ENCODE assay signal across 11 mouse cellular contexts in the genomic region with DNA sequence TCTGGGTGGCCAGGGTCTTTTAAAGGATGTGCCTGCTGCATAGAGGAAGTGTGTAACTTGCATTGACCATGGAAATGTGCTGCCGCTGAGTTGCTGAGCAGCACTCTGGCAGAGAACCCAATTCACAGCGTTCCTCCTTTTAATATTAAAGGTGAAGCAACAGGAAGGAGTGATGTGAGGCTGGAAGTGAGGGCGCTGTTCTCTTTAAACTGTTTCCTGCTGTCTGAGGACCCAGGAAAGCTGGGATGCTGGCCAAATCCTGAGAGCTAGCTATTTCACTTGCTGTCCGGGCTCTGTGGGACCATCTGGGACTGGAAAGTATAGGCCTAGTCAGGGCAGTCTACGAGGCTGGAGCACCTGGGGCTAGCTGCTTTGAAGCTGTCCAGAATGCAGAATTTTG. TPM values are rescaled to one million over a fixed set of nuclear protein-coding genes. Genes with fewer than 3 reads are reported as not detected.
A peak's percentile ranks its signal among the peaks of the same experiment; 100 is the strongest.
DNase-seq lines count a peak whose midpoint lies in the region; ATAC-seq and TF ChIP-seq lines count a peak whose summit lies in the region.
"Had no signal": no experiment of that assay in that cellular context is flagged by ENCODE, and none has a peak within 500 bp of the region (broad histone marks: within the 10 kb centered on the region; RNA-seq: fewer than 3 reads in every experiment).

No protein-coding gene starts in this region.

- no peak for TF ChIP-seq CTCF in lung, embryonic 14.5 days (IDR thresholded peaks at IDR 0.05; ENCODE audit: low read depth)

- 33% methylated on average over 5 of the region's 5 CpGs for WGBS in lung, embryonic 14.5 days

- no peak overlapping the region for H3K27ac ChIP-seq in lung, embryonic 14.5 days (ENCODE audit: low read depth)

- H3K36me3 ChIP-seq in lung, embryonic 14.5 days (ENCODE audit: insufficient read depth): no peaks in the 10 kb centered on the region

- H3K4me1 ChIP-seq in lung, embryonic 14.5 days (ENCODE audit: insufficient read depth): no peaks in the 10 kb centered on the region

- intact Hi-C loops in left cerebral cortex, postnatal 4 days (cut with DNase I): no loop called here

- no peak overlapping the region for H3K4me3 ChIP-seq in lung, embryonic 14.5 days (ENCODE audit: low read depth, low read length)
- H3K4me3 ChIP-seq: megakaryocyte, embryonic 14.5 days had no signal

- no peak for ATAC-seq in cerebellum, adult (ENCODE audit: insufficient number of reproducible peaks, low FRiP score, low TSS enrichment)
- ATAC-seq in lung, embryonic 14.5 days (ENCODE audit: insufficient read depth): no peak

- DNase-seq in cerebellum, adult 11 months: peak; percentile 42
- DNase-seq in left cerebral cortex, postnatal 4 days: peak; percentile 73
- no peak for DNase-seq in left cerebral cortex, adult 18-20 months (ENCODE audit: low spot score in 2 of 2)
- peak; percentile 58 for DNase-seq in cerebellum, postnatal 36 days
- peak; percentile 78 for DNase-seq in lung, embryonic 14.5 days
- no peak for DNase-seq in thymus, postnatal 0 days (ENCODE audit: low spot score)
- DNase-seq in adipocyte (ENCODE audit: low spot score): no peak

- H3K9me3 ChIP-seq in lung, embryonic 14.5 days (ENCODE audit: low read depth, low read length): no peaks in the 10 kb centered on the region; the same call in 1 of the 2 replicates

- H3K9ac ChIP-seq in lung, embryonic 14.5 days: no peak overlapping the region

- no peak overlapping the region for H3K4me2 ChIP-seq in lung, embryonic 14.5 days

- H3K27me3 ChIP-seq in lung, embryonic 14.5 days (ENCODE audit: insufficient read depth, low read length): no peaks in the 10 kb centered on the region

RNA-seq across cellular contexts. Expression of a gene that starts 2.1 kb away (rescaled TPM):
- total RNA-seq in left cerebral cortex, postnatal 4 days (2021): 1 to 10 TPM; 1.4 TPM
- total RNA-seq in left cerebral cortex, adult 18-20 months (2021): under 1 TPM; 0.26 to 0.59 TPM
- 0.54 and 0.70 TPM in 2 replicates for polyA plus RNA-seq in lung, embryonic 14.5 days (2014; fragmentation: Nextera tagmentation; extraction: Ambion mirVana)
- 0.20 and 0.39 TPM in 2 replicates for polyA plus RNA-seq in thymus, postnatal 0 days (2015; fragmentation: Nextera tagmentation; extraction: Ambion mirVana)
- polyA plus RNA-seq: C2C12 had no signal

RNA-seq across cellular contexts. Expression of a gene that starts 32.2 kb away (rescaled TPM):
- total RNA-seq in left cerebral cortex, postnatal 4 days (2021): 10 to 100 TPM; 32.3 to 35.4 TPM
- 10 to 100 TPM; 42.4 to 43.2 TPM for total RNA-seq in left cerebral cortex, adult 18-20 months (2021)
- 58.0 and 63.6 TPM in 2 replicates for polyA plus RNA-seq in lung, embryonic 14.5 days (2014; fragmentation: Nextera tagmentation; extraction: Ambion mirVana)
- polyA plus RNA-seq in thymus, postnatal 0 days (2015; fragmentation: Nextera tagmentation; extraction: Ambion mirVana): 73.5 and 77.6 TPM in 2 replicates

RNA-seq across cellular contexts. Expression of a gene that starts 55.7 kb away (rescaled TPM):
- total RNA-seq in left cerebral cortex, postnatal 4 days (2021): not detected
- not detected for total RNA-seq in left cerebral cortex, adult 18-20 months (2021)
- not detected in 2 replicates for polyA plus RNA-seq in lung, embryonic 14.5 days (2014; fragmentation: Nextera tagmentation; extraction: Ambion mirVana)
- 0.23 TPM in 1 of 2 replicates, not detected in the other for polyA plus RNA-seq in thymus, postnatal 0 days (2015; fragmentation: Nextera tagmentation; extraction: Ambion mirVana)
- polyA plus RNA-seq: C2C12; large intestine, adult 2 months had no signal

Comparison
In these comparisons a context has a peak if more than half of its experiments do, and no peak if none do; other contexts are left out.
1. DNase-seq: peak in cerebellum, adult 11 months (single experiment), left cerebral cortex, postnatal 4 days (single experiment), cerebellum, postnatal 36 days (2 of 2) and lung, embryonic 14.5 days (single experiment); none in left cerebral cortex, adult 18-20 months (0 of 2), thymus, postnatal 0 days (single experiment) and adipocyte (single experiment).